Mouse (Mus musculus) midbrain, embryonic 10.5 days (tissue): ENCODE data around the gene Nrn1l. TPM values are rescaled to one million over a fixed set of nuclear protein-coding genes. Genes with fewer than 3 reads are reported as not detected.
A peak's percentile ranks its signal among the peaks of the same experiment; 100 is the strongest.

Experiments
- DNase-seq: peaks from one replicate; pipeline ENCODE4 v3.0.0-alpha.2; 2017; ENCODE audit warnings: low spot score
- H3K27ac ChIP-seq: fragments of 300-500 bp; sonication (generic); replicated peaks from 2 replicates; pipeline ENCODE4 v1.5.1; 2016; ENCODE audit warnings: mild to moderate bottlenecking
- H3K27me3 ChIP-seq: fragments of 300-500 bp; sonication (generic); 2 replicates; pipeline ENCODE4 v1.6.1; 2016; ENCODE audit warnings: low read depth, mild to moderate bottlenecking; ENCODE audit not compliant: poor library complexity, severe bottlenecking
- H3K36me3 ChIP-seq: fragments of 300-500 bp; sonication (generic); 2 replicates; pipeline ENCODE4 v1.6.1; 2016; ENCODE audit warnings: mild to moderate bottlenecking, moderate library complexity
- H3K4me1 ChIP-seq: fragments of 300-500 bp; sonication (generic); 2 replicates; pipeline ENCODE4 v1.6.1; 2016
- H3K4me3 ChIP-seq: fragments of 300-500 bp; sonication (generic); 2 replicates; pipeline ENCODE4 v1.5.1; 2016; ENCODE audit warnings: mild to moderate bottlenecking, moderate library complexity
- H3K9me3 ChIP-seq: fragments of 300-500 bp; sonication (generic); replicated peaks from 2 replicates; pipeline ENCODE4 v1.6.1; 2016; ENCODE audit warnings: mild to moderate bottlenecking
- WGBS: fragments of 180-500 bp; shearing (Covaris S2); methylation state at CpG from one replicate; pipeline ENCODE4 v1.1.7; 2016; 5-methylcytosine and 5-hydroxymethylcytosine counted together
- polyA plus RNA-seq: library from polyadenylated mRNA; unstranded; fragments of >200 nt; fragmentation: Nextera tagmentation; extraction: Ambion mirVana; gene quantifications from 2 replicates; pipeline ENCODE4 v1.2.1, GENCODE M21; 2016

Nrn1l gene
- polyA plus RNA-seq, 1 experiment from 2014 or later, result 0.54 TPM

DNA sequence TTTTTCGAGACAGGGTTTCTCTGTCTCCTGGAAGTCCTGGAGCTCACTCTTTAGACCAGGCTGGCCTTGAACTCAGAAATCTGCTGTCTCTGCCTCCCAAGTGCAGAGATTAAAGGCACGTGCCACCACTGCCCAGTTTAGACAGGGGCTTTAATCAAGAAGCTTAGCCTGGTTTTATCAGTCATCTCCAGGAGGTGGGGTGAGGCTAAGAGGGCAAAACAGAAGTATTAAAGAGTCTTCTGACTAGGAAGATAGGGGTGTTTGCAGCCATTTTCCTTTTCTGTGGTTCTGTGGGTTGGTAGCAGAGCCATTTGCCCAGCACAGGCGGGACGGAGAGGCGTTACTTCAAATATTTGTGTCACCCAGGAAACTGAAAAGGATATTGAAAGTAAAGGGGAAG is 34.1 kb upstream of the Nrn1l start:
- Histone ChIP-seq H3K9me3 (no peaks in the 10 kb centered on the region), H3K36me3 (peaks cover 44% of the 10 kb centered on the region), H3K4me1 (peaks cover 78% of the 10 kb centered on the region), H3K4me3 (0 out of 2 replicates have a peak overlapping the region, but pooled peaks have one; percentile 69), H3K27me3 (no peaks in the 10 kb centered on the region), H3K27ac (peak overlapping the region; percentile 99; the same call in 1 of the 2 replicates)
- DNase-seq, result no peak
- WGBS, result 73% methylated on average over 5 of the region's 5 CpGs

DNA sequence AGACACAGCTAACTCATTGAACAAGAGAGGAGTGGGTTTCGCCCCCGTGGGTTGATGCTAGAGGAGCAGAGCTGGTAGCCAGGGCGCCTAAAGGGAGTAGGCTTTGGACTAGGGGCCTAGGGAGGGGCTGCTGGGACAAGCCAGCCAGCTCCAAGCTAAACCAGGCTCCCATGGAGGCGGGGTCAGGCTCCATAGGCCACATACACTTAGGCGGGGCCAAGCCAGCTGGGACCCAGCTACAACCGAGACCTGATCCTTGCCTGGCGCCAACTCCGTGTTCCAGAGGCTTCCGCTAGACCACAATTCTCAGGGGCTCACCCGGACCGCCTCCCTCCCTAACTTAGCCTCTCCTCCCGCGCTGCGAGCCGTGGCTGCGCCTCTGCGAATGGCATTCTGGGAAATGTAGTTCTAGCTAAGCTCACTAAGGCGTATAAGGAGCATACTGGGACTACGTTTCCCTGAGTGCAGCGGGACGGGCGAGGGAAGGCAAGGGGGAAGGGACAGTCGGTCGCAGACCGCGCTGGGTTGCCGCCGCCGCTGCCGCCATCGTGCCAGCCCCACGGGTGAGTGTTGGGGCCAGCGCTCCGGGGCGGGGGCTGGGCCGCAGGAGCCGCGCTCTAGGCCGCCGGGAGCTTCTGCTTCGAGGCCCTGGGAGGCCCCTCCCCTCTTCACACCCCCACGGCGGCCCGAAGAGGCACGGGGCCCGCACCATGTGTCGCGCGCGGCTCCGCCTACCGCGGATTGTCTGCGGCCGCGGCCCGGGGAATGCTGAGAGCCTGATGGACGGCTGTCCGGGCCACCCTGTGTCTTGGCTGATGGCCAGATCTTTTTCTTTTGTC is 33.0 kb upstream of the Nrn1l start, which contains the start of gene Nutf2:
Nutf2 (plus strand) TSS at position 438 of the 839 bp plus-strand sequence.
- under 1% methylated on average over 58 of the region's 59 CpGs for WGBS
- H3K27me3 ChIP-seq, result no peaks in the 10 kb centered on the region
- DNase-seq, result peak; percentile 98
- peaks cover 53% of the 10 kb centered on the region for H3K36me3 ChIP-seq
- H3K27ac ChIP-seq, result peak within 1 kb of the TSS; percentile 99
- H3K4me3 ChIP-seq, result peak within 1 kb of the TSS; percentile 69
- peaks cover 77% of the 10 kb centered on the region for H3K4me1 ChIP-seq
- no peaks in the 10 kb centered on the region for H3K9me3 ChIP-seq

DNA sequence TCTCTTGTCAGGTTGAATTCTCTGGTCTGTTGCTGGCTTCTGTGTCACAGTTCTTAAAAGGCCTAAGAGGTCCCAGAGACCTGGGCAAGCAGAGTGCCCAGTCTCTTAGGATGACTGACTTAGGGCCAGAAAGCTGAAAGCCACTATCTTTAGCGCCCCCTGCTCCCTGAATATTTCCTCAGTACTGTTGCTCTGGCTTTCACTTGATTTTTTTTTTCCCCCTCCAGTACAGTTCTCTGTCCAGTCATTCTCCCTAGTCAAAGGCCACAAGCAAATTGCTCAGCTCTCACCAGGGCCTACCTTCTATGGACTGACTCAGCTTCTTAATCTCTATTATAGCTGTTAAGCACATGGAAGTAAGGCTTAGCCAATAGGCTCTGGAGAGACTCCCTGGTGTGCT is 31.4 kb upstream of the Nrn1l start:
- 10% methylated on average over 1 of the region's 1 CpGs for WGBS
- Histone ChIP-seq H3K36me3 (peaks cover 68% of the 10 kb centered on the region), H3K4me3 (peak overlapping the region; percentile 69), H3K27me3 (no peaks in the 10 kb centered on the region), H3K27ac (peak overlapping the region; percentile 99; the same call in 1 of the 2 replicates), H3K9me3 (no peaks in the 10 kb centered on the region), H3K4me1 (peaks cover 61% of the 10 kb centered on the region)
- no peak for DNase-seq

DNA sequence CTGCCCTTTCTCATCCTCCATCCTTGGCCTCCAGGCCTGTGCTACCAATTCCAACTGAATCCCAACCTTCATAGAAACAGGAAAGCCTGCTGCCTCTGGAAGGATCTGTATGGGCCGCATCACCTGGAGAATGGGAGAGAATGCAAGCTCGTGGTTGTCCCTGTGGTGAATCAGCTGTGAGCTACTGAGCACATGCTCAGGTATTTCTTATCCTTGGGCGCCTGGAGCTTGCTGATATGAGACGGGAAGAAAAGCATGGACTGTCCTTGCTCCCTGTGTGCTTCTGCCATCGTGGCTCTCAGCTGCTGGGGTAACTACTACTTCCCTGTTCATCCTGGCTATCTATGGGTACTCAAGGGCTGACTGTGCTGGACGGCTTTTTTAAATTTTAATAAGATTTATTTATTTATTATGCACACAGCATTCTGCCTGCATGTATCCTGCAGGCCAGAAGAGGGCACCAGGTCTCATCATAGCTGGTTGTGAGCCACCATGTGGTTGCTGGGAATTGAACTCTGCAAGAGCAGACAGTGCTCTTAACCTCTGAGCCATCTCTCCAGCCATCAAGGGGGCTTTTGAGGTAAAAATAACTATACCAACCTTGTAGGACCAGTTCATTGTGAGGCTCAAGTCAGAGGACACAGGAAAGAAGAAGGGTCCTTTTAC is 26.9 kb upstream of the Nrn1l start:
- 88% methylated on average over 6 of the region's 6 CpGs for WGBS
- Histone ChIP-seq H3K9me3 (no peaks in the 10 kb centered on the region), H3K36me3 (peaks cover 87% of the 10 kb centered on the region)

DNA sequence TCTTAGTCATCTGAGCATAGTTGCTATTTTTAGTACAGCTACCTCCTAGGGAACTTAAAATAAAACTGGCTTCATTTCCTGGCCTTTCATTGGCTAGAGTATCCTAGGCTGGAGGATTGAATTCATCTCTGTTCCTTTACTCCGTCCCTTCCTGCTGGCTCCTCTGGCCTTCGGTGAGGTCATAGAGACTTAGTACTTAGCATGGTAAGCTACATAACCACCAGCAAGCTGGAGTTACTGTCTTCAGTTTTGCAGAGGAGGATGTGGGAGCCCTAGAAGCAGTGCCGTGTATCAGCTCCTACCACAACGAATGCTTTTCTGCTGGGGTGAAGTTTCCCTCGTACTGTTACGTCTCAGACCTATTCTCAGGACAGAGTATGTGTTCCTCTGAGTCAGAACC is 19.1 kb upstream of the Nrn1l start:
- Histone ChIP-seq H3K36me3 (peaks cover 94% of the 10 kb centered on the region), H3K27me3 (no peaks in the 10 kb centered on the region), H3K27ac (no peak overlapping the region), H3K4me3 (no peak overlapping the region), H3K4me1 (no peaks in the 10 kb centered on the region), H3K9me3 (no peaks in the 10 kb centered on the region)
- WGBS, result 87% methylated on average over 6 of the region's 6 CpGs
- DNase-seq, result no peak

More for the DNA sequence above, 26.9 kb upstream of the Nrn1l start:
- no peak overlapping the region for H3K27ac ChIP-seq
- H3K4me3 ChIP-seq, result no peak overlapping the region
- peaks cover 22% of the 10 kb centered on the region for H3K4me1 ChIP-seq
- no peak for DNase-seq
- H3K27me3 ChIP-seq, result no peaks in the 10 kb centered on the region

- Histone ChIP-seq H3K27ac (peak within 1 kb of the TSS; percentile 85), H3K36me3 (peaks cover 57% of the 10 kb centered on the region), H3K9me3 (no peaks in the 10 kb centered on the region), H3K27me3 (no peaks in the 10 kb centered on the region), H3K4me1 (peaks cover 25% of the 10 kb centered on the region), H3K4me3 (peak within 1 kb of the TSS; percentile 86)
- DNase-seq, result peak; percentile 86
- 1% methylated on average over 45 of the region's 45 CpGs for WGBS
Observed at GRCm38 (mm10) chr8:105880754-105881520, 12.4 kb upstream of the Nrn1l start, which contains the start of gene Edc4. TSS of gene Edc4 (plus strand) at chr8:105880881.

- Histone ChIP-seq H3K27ac (no peak overlapping the region), H3K27me3 (no peaks in the 10 kb centered on the region), H3K4me3 (no peak overlapping the region), H3K9me3 (no peaks in the 10 kb centered on the region), H3K36me3 (peaks cover 99% of the 10 kb centered on the region), H3K4me1 (peaks cover 15% of the 10 kb centered on the region)
- WGBS, result 94% methylated on average over 12 of the region's 12 CpGs
- DNase-seq, result no peak
Observed at GRCm38 (mm10) chr8:105889756-105890465, 3.5 kb upstream of the Nrn1l start.

DNA sequence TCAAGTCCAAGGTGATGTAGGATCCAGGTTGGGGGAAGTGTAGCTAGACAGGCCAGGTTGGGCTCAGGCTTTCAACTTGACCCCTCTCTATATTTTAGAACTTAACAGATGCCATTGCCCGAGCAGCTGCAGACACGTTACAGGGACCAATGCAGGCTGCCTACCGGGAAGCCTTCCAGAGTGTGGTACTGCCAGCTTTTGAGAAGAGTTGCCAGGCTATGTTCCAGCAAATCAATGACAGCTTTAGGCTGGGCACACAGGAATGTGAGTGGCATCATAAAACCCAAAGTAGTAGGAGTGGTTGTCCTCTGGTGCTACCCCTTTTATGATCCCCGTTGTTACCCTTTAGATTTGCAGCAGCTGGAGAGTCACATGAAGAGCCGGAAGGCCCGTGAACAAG is 2.5 kb upstream of the Nrn1l start:
- Histone ChIP-seq H3K4me1 (peaks cover 15% of the 10 kb centered on the region), H3K27me3 (no peaks in the 10 kb centered on the region), H3K9me3 (no peaks in the 10 kb centered on the region), H3K36me3 (peaks cover 95% of the 10 kb centered on the region), H3K27ac (no peak overlapping the region), H3K4me3 (no peak overlapping the region)
- no peak for DNase-seq
- WGBS, result 92% methylated on average over 6 of the region's 6 CpGs

GRCm38 (mm10) chr8:105892432-105892831 is 935 bp upstream of the Nrn1l start:
- no peak for DNase-seq
- H3K4me3 ChIP-seq, result no peak overlapping the region
- 87% methylated on average over 6 of the region's 6 CpGs for WGBS
- peaks cover 15% of the 10 kb centered on the region for H3K4me1 ChIP-seq
- no peaks in the 10 kb centered on the region for H3K9me3 ChIP-seq
- no peaks in the 10 kb centered on the region for H3K27me3 ChIP-seq
- peaks cover 79% of the 10 kb centered on the region for H3K36me3 ChIP-seq
- H3K27ac ChIP-seq, result no peak overlapping the region

DNA sequence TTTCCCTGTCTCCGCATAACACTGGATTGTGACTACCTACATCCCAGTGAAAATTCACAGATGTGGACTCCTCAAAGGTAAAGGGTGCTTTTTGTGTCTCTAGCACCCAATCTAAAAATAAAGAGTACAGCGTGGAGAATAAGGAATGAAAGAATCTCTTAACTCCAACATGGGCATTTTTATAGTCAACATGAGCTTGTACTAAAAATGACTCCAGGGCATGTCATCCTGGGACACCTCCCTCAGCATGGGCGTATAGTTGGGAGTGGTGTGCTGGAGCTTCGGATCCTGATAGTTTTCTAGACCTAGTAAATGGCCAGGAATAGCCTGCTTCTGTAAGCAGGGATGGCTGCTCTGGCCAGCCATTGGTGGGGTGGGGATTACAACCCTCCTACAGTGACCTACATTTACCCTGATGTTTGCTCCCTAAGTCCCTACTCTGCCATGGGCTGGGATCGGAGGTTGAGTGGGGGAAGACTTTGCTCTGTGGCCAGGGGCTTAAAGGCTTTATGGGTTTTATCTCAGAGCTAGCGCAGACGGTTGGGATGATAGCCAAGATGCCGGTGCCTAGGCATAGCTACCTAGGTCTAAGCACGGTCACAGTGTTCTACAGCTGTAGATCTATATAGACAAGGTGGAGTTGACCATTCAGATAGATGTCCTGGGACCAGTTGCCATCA is 4.6 kb downstream of the Nrn1l start:
- Histone ChIP-seq H3K36me3 (peaks cover 24% of the 10 kb centered on the region), H3K9me3 (no peaks in the 10 kb centered on the region), H3K27ac (no peak overlapping the region), H3K4me1 (peaks cover 22% of the 10 kb centered on the region), H3K27me3 (no peaks in the 10 kb centered on the region), H3K4me3 (no peak overlapping the region)
- DNase-seq, result no peak
- WGBS, result 83% methylated on average over 9 of the region's 9 CpGs

DNA sequence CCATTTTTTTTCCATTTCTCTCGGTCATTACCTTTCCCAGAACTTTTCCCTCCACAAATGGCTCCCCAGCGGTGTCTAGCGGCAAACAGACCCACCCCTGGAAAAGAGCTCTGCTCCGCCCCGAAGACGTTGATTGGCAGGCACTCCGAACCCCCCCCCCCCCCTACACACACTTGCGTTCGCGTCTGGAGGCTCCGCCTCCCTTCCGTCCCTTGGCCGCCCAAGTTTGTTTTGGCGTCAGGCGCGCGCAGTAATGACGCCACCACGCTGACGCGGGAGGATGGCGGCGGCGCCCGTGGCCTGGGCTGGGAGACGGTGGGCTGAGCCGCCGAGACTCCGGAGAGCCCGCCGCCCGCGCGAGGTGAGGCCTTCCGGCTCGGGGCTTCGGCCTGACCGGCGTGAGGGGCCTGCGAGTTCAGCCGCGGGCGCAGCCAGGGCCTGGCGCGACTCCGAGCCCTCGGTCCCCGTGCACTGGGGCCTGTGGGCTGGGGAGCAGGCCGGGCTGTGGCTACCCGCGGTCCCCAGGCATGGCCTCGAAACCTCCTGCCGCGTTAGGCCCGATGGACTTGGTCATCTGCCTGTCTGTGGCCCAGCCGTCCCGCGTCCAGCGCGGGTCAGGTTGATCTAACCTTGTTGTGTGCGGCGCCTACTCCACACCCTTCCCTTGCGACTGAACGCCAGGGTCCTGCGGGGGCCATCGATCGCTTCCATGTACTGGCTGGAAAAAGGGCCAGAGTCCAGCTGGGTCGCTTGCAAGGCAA is 7.0 kb downstream of the Nrn1l start, which contains the start of gene Pskh1:
Pskh1 (plus strand) TSS at position 262 of the 761 bp plus-strand sequence.
- under 1% methylated on average over 68 of the region's 68 CpGs for WGBS
- Histone ChIP-seq H3K27ac (peak within 1 kb of the TSS; percentile 97), H3K36me3 (peaks cover under 1% of the 10 kb centered on the region; the same call in 1 of the 2 replicates), H3K4me3 (peak within 1 kb of the TSS; percentile 89), H3K4me1 (peaks cover 11% of the 10 kb centered on the region), H3K9me3 (no peaks in the 10 kb centered on the region), H3K27me3 (no peaks in the 10 kb centered on the region)
- peak; percentile 95 for DNase-seq
